Mouse (Mus musculus): ENCODE measurements around the gene 4930407I10Rik.

4930407I10Rik gene

DNA sequence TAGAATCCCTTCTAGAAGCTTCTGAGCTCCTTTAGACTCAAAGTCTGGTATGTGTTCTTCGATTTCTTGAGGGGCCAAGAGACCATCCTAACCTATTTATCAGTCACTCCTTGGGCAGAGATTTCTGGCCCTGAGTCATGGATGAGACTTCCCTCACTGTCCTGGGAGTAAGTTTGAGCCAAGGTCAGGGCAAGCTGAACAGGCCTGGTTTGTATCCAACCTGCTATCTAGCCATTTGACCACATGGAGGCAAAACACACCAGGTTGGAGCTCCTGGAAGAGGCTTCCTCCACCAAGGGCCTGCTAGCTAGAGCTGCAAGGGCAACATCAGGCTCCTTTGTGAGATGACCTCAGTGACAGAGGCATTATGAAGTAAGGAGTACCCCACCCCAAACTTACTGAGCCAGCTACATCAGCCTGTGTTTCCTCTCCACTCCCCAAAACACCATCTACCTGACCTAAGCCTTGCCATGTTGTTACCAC lies at the start of gene 4930407I10Rik:
4930407I10Rik (plus strand) TSS at position 433 of the 483 bp plus-strand sequence.
- DNase-seq (ENCODE audit: low read depth in 2 of 2, low spot score in 2 of 2): no peak

DNA sequence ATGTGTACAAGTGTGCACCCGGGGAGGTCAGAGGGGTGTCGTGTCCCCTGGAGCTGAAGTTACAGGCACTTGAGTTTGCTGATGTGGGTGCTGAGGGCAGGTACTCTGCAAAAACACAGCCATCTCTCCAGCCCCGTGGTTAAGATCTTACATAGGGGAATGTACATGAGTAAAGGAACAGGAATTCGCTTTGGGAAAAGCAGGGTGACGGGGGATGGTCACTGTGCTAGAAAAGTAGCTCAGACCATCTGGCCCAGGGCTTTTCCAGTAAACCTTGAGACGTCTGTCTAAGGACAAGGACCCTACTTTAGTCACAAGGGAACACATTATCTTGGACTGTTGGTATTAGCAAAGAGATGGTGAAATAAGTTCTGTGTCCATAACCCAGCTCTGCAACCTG lies 47.0 kb upstream of the 4930407I10Rik start:
- DNase-seq (ENCODE audit: low read depth in 2 of 2, low spot score in 2 of 2): no peak

DNA sequence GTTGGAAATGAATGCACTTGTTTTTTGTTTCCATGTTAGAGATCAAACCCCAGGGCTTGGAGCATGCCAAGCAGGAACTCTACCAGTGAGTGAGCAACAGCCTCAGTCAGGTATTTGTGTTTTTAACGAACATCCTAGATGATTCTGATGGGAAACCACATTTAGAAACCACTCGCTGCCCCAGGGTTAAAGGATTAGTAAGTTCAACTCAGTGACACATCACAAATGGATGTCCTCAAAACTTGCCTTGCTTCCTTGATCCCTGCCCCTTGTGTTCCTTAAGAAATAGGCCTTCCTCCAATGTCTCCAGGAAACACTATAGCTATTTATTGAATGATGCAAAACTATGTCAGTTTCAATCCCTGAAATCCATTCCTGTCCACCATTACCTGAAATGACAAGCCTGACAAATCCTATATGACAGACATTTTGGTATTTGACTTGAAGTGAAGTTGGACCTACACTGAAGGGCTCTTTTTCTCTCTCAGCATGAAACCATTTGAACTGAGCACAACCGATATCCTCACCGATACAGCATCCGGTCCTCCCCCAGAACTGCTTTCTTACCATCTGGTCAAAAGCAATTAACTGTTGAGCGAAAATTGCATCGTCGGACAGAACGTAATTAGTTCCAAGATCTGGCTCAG lies 44.1 kb upstream of the 4930407I10Rik start:
- no peak for DNase-seq (ENCODE audit: low read depth in 2 of 2, low spot score in 2 of 2)

DNA sequence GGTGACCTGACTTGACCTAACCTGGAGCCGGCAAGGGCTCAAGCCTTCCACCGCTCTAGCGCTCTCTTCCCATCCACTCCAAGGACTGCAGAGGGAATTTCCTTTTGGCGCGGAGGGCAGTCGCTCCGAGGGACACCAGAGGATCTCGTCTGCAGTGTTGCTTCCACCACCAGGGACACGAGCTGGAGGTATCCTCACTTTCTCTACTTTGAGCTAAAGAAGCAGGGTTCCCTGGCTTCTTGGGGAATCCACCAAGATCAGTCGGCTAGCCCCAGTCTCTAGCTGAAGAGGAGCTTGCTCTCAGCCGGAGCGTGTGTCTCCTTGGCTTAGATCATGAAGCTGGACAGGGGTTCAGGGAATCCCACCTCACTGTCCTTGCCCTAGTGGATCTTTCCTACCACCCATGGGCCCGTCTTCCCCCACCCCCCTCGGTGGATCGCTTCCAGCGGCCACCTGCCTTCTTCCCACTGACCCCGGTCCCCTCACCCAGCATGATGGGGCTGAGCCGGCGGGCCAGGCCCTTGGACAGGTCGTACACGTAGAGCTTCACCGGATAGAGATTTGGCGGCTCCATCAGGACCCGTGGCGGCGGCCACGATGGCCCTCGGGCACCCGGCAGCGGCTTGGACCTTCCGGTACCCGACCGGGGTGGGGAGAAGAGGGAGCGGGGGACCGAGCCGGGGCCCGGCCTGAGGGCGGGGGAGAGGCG lies 43.4 kb upstream of the 4930407I10Rik start:
- peak in 1 of 2 experiments; percentile 7 for DNase-seq (ENCODE audit: low read depth in 2 of 2, low spot score in 2 of 2)

DNA sequence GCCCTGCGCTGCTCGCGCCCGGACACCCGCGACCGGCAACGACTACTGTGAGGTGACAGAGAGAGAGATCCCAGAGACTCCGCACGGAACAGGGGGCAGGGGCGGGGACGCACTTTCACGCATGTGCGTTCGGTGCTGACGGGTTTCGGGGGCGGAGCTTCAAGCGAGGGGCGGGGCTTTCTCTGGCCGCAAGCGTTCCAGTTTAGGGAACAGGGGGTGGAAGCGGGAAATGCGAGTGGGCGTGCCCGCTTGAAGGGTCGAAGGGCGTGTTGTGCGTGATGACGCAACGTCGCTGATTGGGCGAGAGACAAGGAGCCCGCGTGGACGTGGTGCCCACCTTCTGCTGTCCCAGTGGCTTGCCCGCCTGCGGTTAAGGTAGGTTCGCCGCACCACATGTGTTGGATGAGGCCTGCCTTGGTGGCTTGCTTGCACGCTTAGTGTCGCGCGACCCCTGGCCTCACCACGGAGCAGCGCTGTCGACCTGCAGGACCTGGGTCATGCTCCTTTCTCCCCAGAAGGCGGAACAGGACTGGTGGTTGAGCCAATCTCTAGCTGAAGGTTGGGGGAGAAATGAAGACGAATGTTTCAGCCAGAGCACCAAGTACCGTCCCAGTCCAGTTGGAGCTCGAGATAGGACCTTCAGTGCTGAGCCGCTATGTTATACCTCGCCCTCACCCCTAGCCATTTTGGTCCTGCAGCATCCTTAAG lies 42.7 kb upstream of the 4930407I10Rik start:
- peak; percentile 98 to 99 for DNase-seq (ENCODE audit: low read depth in 2 of 2, low spot score in 2 of 2)

DNA sequence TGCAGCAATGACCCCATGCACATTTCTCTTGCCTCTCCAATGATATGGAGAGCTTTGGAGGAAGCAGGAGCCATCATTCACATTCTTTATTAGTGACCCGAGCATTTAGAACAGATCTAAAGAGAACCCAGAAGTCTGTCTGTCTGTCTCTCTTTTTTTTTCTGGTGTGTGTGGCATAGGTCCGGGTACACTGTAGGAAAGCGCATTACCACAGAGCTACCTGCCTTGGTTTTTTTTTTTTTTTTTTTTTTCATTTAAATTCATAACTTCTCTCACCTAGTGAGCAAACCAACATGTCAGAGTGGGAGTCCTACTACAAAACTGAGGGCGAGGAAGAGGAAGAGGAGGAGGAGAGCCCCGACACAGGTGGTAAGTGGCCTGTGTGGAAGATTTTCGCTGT lies 42.1 kb upstream of the 4930407I10Rik start:
- no peak for DNase-seq (ENCODE audit: low read depth in 2 of 2, low spot score in 2 of 2)

DNA sequence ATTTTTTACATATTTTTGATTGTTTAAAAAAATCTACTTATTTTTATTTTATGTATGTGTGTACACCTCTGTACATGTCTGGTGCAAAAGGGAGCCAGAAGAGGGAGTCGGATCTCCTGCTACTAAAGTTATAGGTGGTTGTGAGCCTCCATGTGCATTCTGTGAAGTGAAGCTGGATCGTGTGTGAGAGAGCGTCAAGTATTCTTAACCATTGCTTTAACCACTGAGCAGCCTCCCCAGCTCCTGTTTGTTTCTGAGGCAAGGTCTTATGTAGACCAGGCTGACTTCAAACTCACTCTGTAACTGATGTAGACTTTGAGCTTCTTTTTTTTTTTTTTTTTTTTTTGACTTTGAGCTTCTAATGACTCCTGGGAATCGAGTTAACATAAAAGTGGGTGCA lies 41.5 kb upstream of the 4930407I10Rik start:
- DNase-seq (ENCODE audit: low read depth in 2 of 2, low spot score in 2 of 2): no peak

DNA sequence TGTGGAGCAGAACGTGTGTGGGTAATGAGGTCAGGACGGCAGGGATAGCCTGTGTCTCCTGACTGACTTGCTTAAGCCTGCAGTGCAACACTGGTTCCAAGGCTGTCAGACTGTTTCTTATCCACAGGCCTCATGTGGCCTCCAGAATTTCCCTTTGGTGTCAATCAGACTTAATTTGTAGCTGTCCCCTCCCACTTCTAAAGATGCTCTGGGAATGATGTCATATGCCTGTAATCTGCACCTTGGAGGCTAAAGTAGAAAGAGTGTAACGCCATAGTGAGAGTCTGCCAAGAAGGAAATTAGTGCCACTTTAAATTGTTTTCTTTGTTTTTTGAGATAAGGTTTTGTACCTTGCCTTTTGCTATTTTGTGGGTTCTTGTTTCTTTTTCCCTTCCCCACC lies 39.7 kb upstream of the 4930407I10Rik start:
- DNase-seq (ENCODE audit: low read depth in 2 of 2, low spot score in 2 of 2): no peak

DNA sequence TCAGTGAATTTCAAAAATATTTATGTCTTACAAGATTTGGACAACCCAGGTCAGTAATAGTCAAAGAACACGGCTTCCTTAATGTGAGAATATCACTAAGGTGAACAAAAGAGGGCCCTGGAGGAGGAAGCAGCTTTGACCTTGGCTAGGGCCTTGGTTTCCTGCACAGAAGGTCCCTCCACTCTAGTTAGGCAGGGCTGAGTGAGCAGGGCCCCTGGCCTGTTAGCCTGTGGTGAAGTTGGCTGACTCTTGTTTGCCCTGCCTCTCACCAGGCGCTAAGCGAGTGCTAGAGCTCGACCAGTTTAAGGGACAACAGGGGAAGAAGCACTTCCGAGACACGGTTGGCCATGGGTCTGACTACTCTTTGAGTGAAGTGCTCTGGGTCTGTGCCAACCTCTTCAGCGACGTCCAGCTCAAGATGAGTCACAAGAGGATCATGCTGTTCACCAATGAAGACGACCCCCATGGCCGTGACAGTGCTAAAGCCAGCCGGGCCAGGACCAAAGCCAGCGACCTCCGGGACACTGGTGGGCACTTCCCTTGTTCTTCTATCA lies 36.3 kb upstream of the 4930407I10Rik start:
- DNase-seq (ENCODE audit: low read depth in 2 of 2, low spot score in 2 of 2): no peak

DNA sequence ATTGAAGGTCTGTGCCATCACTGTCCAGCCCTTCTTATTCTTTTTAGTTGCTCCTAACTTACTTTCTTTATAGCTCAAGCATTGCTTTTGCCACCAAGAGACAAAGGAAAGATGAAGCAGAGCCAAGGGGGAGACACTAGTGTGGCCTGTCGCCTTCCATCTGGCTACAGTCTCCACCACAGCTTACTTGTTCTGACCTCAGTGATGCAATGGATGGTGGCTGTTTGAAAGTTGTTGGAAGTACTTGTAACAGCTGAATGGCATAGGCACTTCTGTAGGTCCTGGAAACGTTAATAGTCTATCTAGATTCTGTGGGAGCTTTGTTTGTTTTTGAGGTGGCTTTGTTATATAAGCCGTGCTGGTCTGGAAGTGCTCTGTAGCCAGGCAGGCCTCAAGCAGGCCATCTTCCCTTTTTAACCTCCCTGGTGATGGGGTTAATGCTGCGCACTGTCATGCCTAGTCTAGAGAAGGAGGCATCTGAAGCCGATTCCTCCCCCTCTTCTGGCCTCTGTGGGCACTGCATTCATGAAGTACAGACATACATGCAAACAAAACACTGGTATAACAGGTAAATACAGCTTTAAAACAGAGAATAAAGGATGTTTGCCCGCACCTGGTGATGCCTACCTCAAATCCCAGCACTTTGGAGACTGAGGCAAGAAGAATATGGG lies 34.9 kb upstream of the 4930407I10Rik start:
- DNase-seq (ENCODE audit: low read depth in 2 of 2, low spot score in 2 of 2): no peak

DNA sequence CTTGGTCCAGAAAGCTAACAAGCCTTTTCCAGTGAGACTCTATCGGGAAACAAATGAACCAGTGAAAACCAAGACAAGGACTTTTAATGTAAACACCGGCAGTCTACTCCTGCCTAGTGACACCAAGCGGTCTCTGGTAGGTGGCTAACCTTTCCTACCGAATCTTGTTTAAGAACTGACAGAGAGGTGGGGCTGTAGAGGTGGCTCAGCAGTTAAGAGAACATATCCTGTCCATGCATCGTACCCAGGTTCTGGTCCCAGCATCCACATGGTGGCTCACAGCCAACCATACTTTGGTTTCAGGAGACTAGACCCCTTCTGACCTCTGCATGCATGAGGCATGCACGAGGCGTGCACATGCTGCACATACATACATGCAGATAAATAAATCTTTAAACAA lies 31.7 kb upstream of the 4930407I10Rik start:
- DNase-seq (ENCODE audit: low read depth in 2 of 2, low spot score in 2 of 2): no peak

DNA sequence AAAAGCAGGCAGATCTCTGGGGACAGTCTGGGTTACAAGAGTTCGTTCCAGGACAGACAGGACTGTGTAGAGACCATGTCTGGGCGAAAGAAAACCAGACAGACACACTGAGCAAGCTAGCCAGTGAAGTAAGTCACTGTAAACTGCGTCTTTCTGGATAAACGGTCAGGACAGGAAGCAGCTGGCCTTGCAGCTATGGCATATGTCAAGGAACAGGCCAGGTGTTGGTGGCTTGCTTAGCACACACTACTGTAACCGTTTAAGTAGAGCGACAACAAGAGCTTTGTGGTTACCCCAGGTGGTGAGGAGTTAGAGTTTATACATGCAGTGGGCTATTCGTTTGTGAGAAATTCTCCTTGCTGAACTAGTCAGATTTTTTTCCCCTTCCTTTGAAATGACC lies 31.2 kb upstream of the 4930407I10Rik start:
- no peak for DNase-seq (ENCODE audit: low read depth in 2 of 2, low spot score in 2 of 2)

DNA sequence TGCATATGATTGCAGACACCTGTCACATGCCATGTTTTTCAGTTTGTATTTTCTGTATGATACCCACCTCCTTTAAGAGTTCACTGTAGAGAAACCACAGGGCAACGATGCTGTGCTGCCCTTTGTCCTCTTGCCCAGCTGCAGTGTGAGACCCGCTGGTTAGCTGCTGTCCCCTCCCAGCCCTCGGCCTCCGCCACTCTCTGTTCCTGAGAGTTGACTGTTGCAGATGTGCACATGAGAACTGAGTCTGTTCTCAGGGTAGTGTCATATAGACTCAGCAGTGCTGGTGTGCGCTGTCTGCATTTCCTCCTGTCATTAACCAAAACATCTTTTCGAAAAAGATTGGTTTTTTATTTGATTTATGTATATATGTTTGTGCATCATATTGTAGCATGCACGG lies 26.6 kb upstream of the 4930407I10Rik start:
- no peak for DNase-seq (ENCODE audit: low read depth in 2 of 2, low spot score in 2 of 2)

DNA sequence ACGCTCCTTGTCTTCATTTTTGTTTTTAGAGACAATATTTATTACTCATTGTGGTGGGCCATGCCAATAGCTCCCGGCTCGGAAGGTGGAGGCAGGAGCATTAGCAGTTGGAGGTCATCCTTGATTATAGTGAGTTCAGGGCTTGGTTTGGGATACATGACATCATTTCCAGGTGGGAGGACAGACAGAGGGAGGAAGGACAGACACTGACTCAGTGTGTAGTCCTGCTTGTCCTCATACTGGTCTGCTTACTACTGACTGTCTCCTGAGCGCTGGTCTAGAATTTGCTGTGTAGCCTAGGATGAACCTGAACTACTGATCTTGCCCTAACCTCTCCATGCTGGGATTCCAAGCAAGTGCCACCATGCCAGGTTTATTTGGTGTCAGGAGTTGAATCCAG lies 25.2 kb upstream of the 4930407I10Rik start, which contains the start of gene Desi1:
Desi1 (minus strand) TSS at position 101 of the 400 bp plus-strand sequence.
- DNase-seq (ENCODE audit: low read depth in 2 of 2, low spot score in 2 of 2): no peak

DNA sequence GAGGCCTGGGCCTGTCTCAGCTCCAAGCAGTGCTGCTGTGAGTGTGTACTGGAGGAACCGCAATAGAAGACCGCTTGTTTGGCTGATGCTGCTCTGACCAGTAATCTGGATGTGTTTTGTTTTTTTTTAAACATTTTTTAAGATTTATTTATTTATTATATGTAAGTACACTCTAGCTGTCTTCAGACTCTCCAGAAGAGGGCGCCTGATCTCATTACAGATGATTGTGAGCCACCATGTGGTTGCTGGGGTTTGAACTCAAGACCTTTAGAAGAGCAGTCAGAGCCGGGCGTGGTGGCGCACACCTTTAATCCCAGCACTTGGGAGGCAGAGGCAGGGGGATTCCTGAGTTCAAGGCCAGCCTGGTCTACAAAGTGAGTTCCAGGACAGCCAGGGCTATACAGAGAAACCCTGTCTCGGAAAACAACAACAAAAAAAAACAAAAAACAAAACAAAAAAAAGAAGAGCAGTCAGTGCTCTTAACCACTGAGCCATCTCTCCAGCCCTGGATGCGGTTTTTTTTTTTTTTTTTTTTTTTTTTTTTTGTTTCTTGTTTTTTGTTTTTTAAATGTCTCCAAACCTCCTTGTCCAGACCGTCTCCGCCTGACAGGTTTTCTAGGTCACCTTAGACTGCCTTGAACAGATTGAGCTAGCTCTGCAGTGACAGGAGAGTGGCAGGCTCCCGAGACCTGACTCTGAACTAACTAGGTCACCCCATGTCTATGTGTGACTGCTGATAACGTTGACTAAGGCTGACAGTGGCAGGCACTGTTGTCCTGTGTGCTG lies 22.9 kb upstream of the 4930407I10Rik start:
- DNase-seq (ENCODE audit: low read depth in 2 of 2, low spot score in 2 of 2): peak in 1 of 2 experiments; percentile 50

DNA sequence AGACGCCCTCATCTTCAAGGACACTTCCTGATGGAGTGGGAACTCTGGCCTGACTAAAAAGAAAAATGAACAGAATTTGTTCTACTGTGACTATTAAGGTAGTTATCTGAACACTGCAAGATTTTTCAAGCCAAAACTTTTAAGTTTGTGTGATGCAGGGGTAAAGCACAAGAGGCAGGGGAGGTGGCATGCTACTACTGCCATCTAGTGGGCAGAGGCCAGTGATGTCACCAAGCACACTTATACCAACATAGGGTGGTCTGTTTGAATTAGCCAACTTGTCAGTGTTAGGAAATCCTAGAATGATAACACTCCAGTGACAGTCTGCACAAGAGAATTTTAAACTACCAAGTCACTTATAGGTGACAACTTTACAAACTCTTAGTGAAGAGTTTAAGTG lies 18.3 kb upstream of the 4930407I10Rik start:
- peak; percentile 45 to 57 for DNase-seq (ENCODE audit: low read depth in 2 of 2, low spot score in 2 of 2)

DNA sequence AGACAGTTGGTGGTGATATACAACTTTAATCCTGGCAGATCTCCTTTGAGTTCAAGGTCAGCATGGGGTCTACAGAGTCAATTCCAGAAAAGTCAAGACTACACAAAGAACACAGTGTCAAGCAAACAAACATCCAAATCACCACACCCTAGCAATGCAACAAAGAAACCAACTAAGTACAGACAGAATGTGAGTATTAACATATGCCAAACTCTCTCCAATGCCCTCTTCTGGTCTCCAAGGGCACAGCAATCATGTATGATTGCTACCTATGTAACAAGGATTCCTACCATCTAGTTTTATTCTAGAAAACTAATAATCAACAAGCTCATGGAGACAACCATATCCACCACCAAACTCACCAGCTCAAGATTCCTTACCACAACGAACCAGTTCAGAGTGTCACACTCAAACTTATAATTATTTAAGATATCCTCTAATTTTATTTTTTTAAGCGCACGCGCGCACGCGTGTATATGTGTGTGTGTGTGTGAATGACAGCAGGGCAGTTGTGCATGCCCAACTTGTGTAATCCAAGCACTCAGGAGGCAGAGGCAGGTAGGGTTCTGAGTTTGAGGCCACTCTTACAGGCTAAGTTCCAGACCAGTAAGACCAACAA lies 14.7 kb upstream of the 4930407I10Rik start:
- peak in 1 of 2 experiments; percentile 28 for DNase-seq (ENCODE audit: low read depth in 2 of 2, low spot score in 2 of 2)

DNA sequence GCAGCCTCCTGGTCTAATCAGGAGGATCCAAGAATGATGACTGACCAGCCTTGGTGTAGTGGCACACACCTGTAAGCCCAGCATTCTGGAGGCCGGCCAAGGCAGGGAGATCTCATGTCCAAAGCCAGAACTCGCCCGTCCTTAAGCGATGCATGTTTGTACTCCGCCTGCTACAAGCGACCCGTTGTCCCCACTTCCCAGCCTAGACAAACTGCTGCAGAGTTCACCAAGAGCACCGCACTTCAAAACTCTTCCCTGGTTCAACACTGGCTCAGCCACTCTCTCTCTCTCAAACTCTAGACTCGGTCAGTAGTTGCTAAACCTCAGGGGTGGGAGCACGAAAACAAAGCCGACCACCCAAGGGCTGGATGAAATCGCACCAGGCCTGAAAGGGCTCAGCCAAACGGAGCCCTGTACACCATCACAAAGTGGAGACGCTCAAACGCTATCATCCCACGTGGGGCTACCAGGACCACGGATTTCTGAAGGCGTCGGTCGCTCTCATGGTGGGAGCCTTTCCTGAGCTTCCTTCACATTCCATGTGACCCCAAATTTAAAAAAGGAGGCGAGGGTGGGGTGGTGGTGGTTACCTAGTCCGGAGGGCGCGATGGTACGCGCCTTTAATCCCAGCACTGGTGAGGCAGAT lies 12.6 kb upstream of the 4930407I10Rik start:
- no peak for DNase-seq (ENCODE audit: low read depth in 2 of 2, low spot score in 2 of 2)
